In genomic region chr10:61675935-61676334, GRCm38 (mm10) we compare ENCODE assay signal across 21 mouse cellular contexts. TPM values are rescaled to one million over a fixed set of nuclear protein-coding genes. Genes with fewer than 3 reads are reported as not detected.
A peak's percentile ranks its signal among the peaks of the same experiment; 100 is the strongest.
DNase-seq lines count a peak whose midpoint lies in the region; ATAC-seq and TF ChIP-seq lines count a peak whose summit lies in the region.
"Had no signal": no experiment of that assay in that cellular context is flagged by ENCODE, and none has a peak within 500 bp of the region (broad histone marks: within the 10 kb centered on the region; RNA-seq: fewer than 3 reads in every experiment).

No protein-coding gene starts in this region.

- no peaks in the 10 kb centered on the region for H3K27me3 ChIP-seq in liver, embryonic 14.5 days (ENCODE audit: control insufficient read depth, insufficient read depth, low read length)
- no peaks in the 10 kb centered on the region for H3K27me3 ChIP-seq in embryonic facial prominence, embryonic 10.5 days (replicated peaks; ENCODE audit: low read depth, poor library complexity, severe bottlenecking)
- no peaks in the 10 kb centered on the region for H3K27me3 ChIP-seq in forebrain, embryonic 11.5 days (ENCODE audit: control insufficient read depth, insufficient read depth, low read length)
- H3K27me3 ChIP-seq: heart, embryonic 15.5 days; hindbrain, embryonic 15.5 days; kidney, embryonic 15.5 days; limb, embryonic 13.5 days; Patski had no signal

- 21% methylated on average over 3 of the region's 3 CpGs for WGBS in liver, embryonic 14.5 days (ENCODE audit: insufficient replicate concordance)
- 79% methylated on average over 3 of the region's 3 CpGs for WGBS in embryonic facial prominence, embryonic 10.5 days
- 88% methylated on average over 3 of the region's 3 CpGs for WGBS in forebrain, embryonic 11.5 days

- no peak for TF ChIP-seq CTCF in liver, embryonic 14.5 days (IDR thresholded peaks at IDR 0.05; ENCODE audit: low read depth)

- H3K27ac ChIP-seq in liver, embryonic 14.5 days = peak overlapping the region; percentile 22
- H3K27ac ChIP-seq in embryonic facial prominence, embryonic 10.5 days (replicated peaks) = no peak overlapping the region
- no peak overlapping the region for H3K27ac ChIP-seq in forebrain, embryonic 11.5 days (ENCODE audit: low read depth, low read length)
- H3K27ac ChIP-seq: heart, embryonic 15.5 days; hindbrain, embryonic 15.5 days; kidney, embryonic 15.5 days; limb, embryonic 13.5 days had no signal

- no peak overlapping the region for H3K4me3 ChIP-seq in liver, embryonic 14.5 days (ENCODE audit: insufficient read depth in 1 of 2, low read depth in 2 of 2, low read length in 2 of 2)
- no peak overlapping the region for H3K4me3 ChIP-seq in embryonic facial prominence, embryonic 10.5 days
- H3K4me3 ChIP-seq in forebrain, embryonic 11.5 days (ENCODE audit: low read depth, low read length) = no peak overlapping the region
- H3K4me3 ChIP-seq: heart, embryonic 15.5 days; hindbrain, embryonic 15.5 days; kidney, embryonic 15.5 days; limb, embryonic 13.5 days had no signal

- TF ChIP-seq EP300 in liver, embryonic 14.5 days (IDR thresholded peaks at IDR 0.05; ENCODE audit: low read depth) = no peak

- peak overlapping the region; percentile 34 for H3K4me2 ChIP-seq in liver, embryonic 14.5 days (ENCODE audit: low read depth)
- H3K4me2 ChIP-seq in forebrain, embryonic 11.5 days (ENCODE audit: low read depth, low read length, severe bottlenecking) = no peak overlapping the region
- H3K4me2 ChIP-seq: heart, embryonic 15.5 days; hindbrain, embryonic 15.5 days; kidney, embryonic 15.5 days; limb, embryonic 13.5 days had no signal

- H3K9me3 ChIP-seq in liver, embryonic 14.5 days (ENCODE audit: control insufficient read depth, low read length) = no peaks in the 10 kb centered on the region
- no peaks in the 10 kb centered on the region for H3K9me3 ChIP-seq in embryonic facial prominence, embryonic 10.5 days
- H3K9me3 ChIP-seq in forebrain, embryonic 11.5 days (ENCODE audit: control insufficient read depth, low read length) = no peaks in the 10 kb centered on the region
- H3K9me3 ChIP-seq: heart, embryonic 15.5 days; hindbrain, embryonic 15.5 days; kidney, embryonic 15.5 days; limb, embryonic 13.5 days had no signal

- DNase-seq in thymus, postnatal 14 days = peak; percentile 11
- DNase-seq in thymus, adult 18-20 months = no peak
- peak; percentile 48 to 65 (median 55) for DNase-seq in liver, embryonic 14.5 days (ENCODE audit: low read depth in 3 of 3, low spot score in 3 of 3)
- no peak for DNase-seq in embryonic facial prominence, embryonic 10.5 days (ENCODE audit: low spot score)
- no peak for DNase-seq in forebrain, embryonic 11.5 days (ENCODE audit: low spot score)
- DNase-seq in heart, adult 11 months = no peak
- DNase-seq: adrenal gland, postnatal 14 days; cerebellum, adult 11-12 months; cerebellum, postnatal 25 days; gastrocnemius, postnatal 25 days; heart, postnatal 4 days; right cerebral cortex, postnatal 25 days had no signal

- H3K36me3 ChIP-seq in liver, embryonic 14.5 days (replicated peaks; ENCODE audit: control insufficient read depth, insufficient read depth, low read depth) = peaks cover 4% of the 10 kb centered on the region
- peaks cover 50% of the 10 kb centered on the region for H3K36me3 ChIP-seq in embryonic facial prominence, embryonic 10.5 days (replicated peaks)
- peaks cover 2% of the 10 kb centered on the region; the same call in 1 of the 2 replicates for H3K36me3 ChIP-seq in forebrain, embryonic 11.5 days (ENCODE audit: control insufficient read depth, insufficient read depth, low read length)

- no peak overlapping the region for H3K9ac ChIP-seq in liver, embryonic 14.5 days (replicated peaks)
- no peak overlapping the region for H3K9ac ChIP-seq in forebrain, embryonic 11.5 days (ENCODE audit: low read length)
- H3K9ac ChIP-seq: heart, embryonic 15.5 days; hindbrain, embryonic 15.5 days; kidney, embryonic 15.5 days; limb, embryonic 13.5 days had no signal

- peaks cover 10 to 12% of the 10 kb centered on the region in 2 experiments; a peak in 3 of 4 replicates for H3K4me1 ChIP-seq in liver, embryonic 14.5 days (replicated peaks; ENCODE audit: control insufficient read depth in 2 of 2, insufficient read depth in 2 of 2, low read length in 1 of 2)
- peaks cover 12% of the 10 kb centered on the region for H3K4me1 ChIP-seq in embryonic facial prominence, embryonic 10.5 days
- no peaks in the 10 kb centered on the region; the same call in 1 of the 2 replicates for H3K4me1 ChIP-seq in forebrain, embryonic 11.5 days (replicated peaks; ENCODE audit: control insufficient read depth, insufficient read depth, low read length)

- 0 out of 2 replicates have a peak, but pooled peaks have one; percentile 12 for ATAC-seq in common myeloid progenitor, adult 5-6 weeks (replicated peaks; ENCODE audit: low read depth, poor library complexity, severe bottlenecking)
- ATAC-seq in liver, embryonic 14.5 days (ENCODE audit: insufficient read depth) = peak; percentile 12
- no peak for ATAC-seq in forebrain, embryonic 11.5 days (replicated peaks; ENCODE audit: low FRiP score)
- ATAC-seq: forebrain, embryonic 14.5 days; intestine, embryonic 16.5 days; midbrain, embryonic 16.5 days; Patski had no signal

RNA-seq across cellular contexts. Expression of gene Sar1a, which starts 4.2 kb away (rescaled TPM):
- 106 and 111 TPM in 2 replicates for total RNA-seq in common myeloid progenitor, adult 5-6 weeks (2017)
- 31.7 and 39.0 TPM in 2 replicates for polyA plus RNA-seq in liver, embryonic 14.5 days (2012; rRNA removed)
- 78.7 and 80.1 TPM in 2 replicates for polyA plus RNA-seq in liver, embryonic 14.5 days (2014; fragmentation: Nextera tagmentation; extraction: Ambion mirVana)
- polyA plus RNA-seq in embryonic facial prominence, embryonic 10.5 days (2016; fragmentation: Nextera tagmentation; extraction: Ambion mirVana) = 217 and 224 TPM in 2 replicates
- 231 and 238 TPM in 2 replicates for polyA plus RNA-seq in forebrain, embryonic 11.5 days (2014; fragmentation: Nextera tagmentation; extraction: Ambion mirVana)

RNA-seq across cellular contexts. Expression of gene Tysnd1, which starts 19.4 kb away (rescaled TPM):
- 20.1 and 31.0 TPM in 2 replicates for total RNA-seq in common myeloid progenitor, adult 5-6 weeks (2017)
- polyA plus RNA-seq in liver, embryonic 14.5 days (2012; rRNA removed) = 16.2 and 20.9 TPM in 2 replicates
- polyA plus RNA-seq in liver, embryonic 14.5 days (2014; fragmentation: Nextera tagmentation; extraction: Ambion mirVana) = 13.9 and 14.2 TPM in 2 replicates
- 29.4 and 31.2 TPM in 2 replicates for polyA plus RNA-seq in embryonic facial prominence, embryonic 10.5 days (2016; fragmentation: Nextera tagmentation; extraction: Ambion mirVana)
- 33.4 and 39.0 TPM in 2 replicates for polyA plus RNA-seq in forebrain, embryonic 11.5 days (2014; fragmentation: Nextera tagmentation; extraction: Ambion mirVana)

RNA-seq across cellular contexts. Expression of gene Ppa1, which starts 27.6 kb away (rescaled TPM):
- 152 and 159 TPM in 2 replicates for total RNA-seq in common myeloid progenitor, adult 5-6 weeks (2017)
- 28.2 and 51.8 TPM in 2 replicates for polyA plus RNA-seq in liver, embryonic 14.5 days (2012; rRNA removed)
- polyA plus RNA-seq in liver, embryonic 14.5 days (2014; fragmentation: Nextera tagmentation; extraction: Ambion mirVana) = 96.8 and 98.1 TPM in 2 replicates
- 345 and 369 TPM in 2 replicates for polyA plus RNA-seq in embryonic facial prominence, embryonic 10.5 days (2016; fragmentation: Nextera tagmentation; extraction: Ambion mirVana)
- 325 and 330 TPM in 2 replicates for polyA plus RNA-seq in forebrain, embryonic 11.5 days (2014; fragmentation: Nextera tagmentation; extraction: Ambion mirVana)

RNA-seq across cellular contexts. Expression of gene Aifm2, which starts 39.1 kb away (rescaled TPM):
- total RNA-seq in common myeloid progenitor, adult 5-6 weeks (2017) = 2.7 and 5.0 TPM in 2 replicates
- polyA plus RNA-seq in liver, embryonic 14.5 days (2012; rRNA removed) = 1.4 and 2.1 TPM in 2 replicates
- 2.7 and 3.2 TPM in 2 replicates for polyA plus RNA-seq in liver, embryonic 14.5 days (2014; fragmentation: Nextera tagmentation; extraction: Ambion mirVana)
- 8.2 and 11.8 TPM in 2 replicates for polyA plus RNA-seq in embryonic facial prominence, embryonic 10.5 days (2016; fragmentation: Nextera tagmentation; extraction: Ambion mirVana)
- polyA plus RNA-seq in forebrain, embryonic 11.5 days (2014; fragmentation: Nextera tagmentation; extraction: Ambion mirVana) = 5.9 and 6.2 TPM in 2 replicates

Comparison
In these comparisons a context has a peak if more than half of its experiments do, and no peak if none do; other contexts are left out.
1. DNase-seq: peak in thymus, postnatal 14 days (single experiment) and liver, embryonic 14.5 days (3 of 3); none in thymus, adult 18-20 months (0 of 2), embryonic facial prominence, embryonic 10.5 days (single experiment), forebrain, embryonic 11.5 days (single experiment) and heart, adult 11 months (single experiment).